ENCODE assay signal across 28 mouse cellular contexts in genomic region chr4:150259577-150259976, GRCm38 (mm10). TPM values are rescaled to one million over a fixed set of nuclear protein-coding genes. Genes with fewer than 3 reads are reported as not detected.
DNase-seq lines count a peak whose midpoint lies in the region; ATAC-seq and TF ChIP-seq lines count a peak whose summit lies in the region.
"Had no signal": no experiment of that assay in that cellular context is flagged by ENCODE, and none has a peak within 500 bp of the region (broad histone marks: within the 10 kb centered on the region; RNA-seq: fewer than 3 reads in every experiment).

No protein-coding gene starts in this region.

- TF ChIP-seq CTCF in layer of hippocampus, adult 2 months (conservative IDR thresholded peaks at IDR 0.05) = no peak

- WGBS in forebrain, embryonic 10.5 days = 96% methylated on average over 7 of the region's 7 CpGs
- WGBS in forebrain, embryonic 14.5 days = 95% methylated on average over 7 of the region's 7 CpGs
- 92% methylated on average over 7 of the region's 7 CpGs for WGBS in midbrain, embryonic 13.5 days
- 94% methylated on average over 7 of the region's 7 CpGs for WGBS in midbrain, embryonic 16.5 days

- ATAC-seq in forebrain, embryonic 14.5 days = no peak
- ATAC-seq in midbrain, embryonic 13.5 days = no peak
- no peak for ATAC-seq in midbrain, embryonic 16.5 days
- ATAC-seq: activated CD4-positive, CD25-positive, alpha-beta regulatory T cell, adult 4 months; CD4-positive, CD25-positive, alpha-beta regulatory T cell, adult 4 months; forebrain, embryonic 13.5 days; forebrain, embryonic 16.5 days; Patski had no signal

- DNase-seq in forebrain, embryonic 10.5 days (ENCODE audit: extremely low spot score, low spot score) = no peak
- no peak for DNase-seq in forebrain, embryonic 14.5 days (ENCODE audit: low spot score)
- no peak for DNase-seq in layer of hippocampus, adult 2 months (ENCODE audit: low spot score in 2 of 2)
- DNase-seq in layer of hippocampus, adult 9-11 months = no peak
- no peak for DNase-seq in cerebellum, postnatal 14 days
- DNase-seq: adrenal gland, adult 8-10 months; adrenal gland, postnatal 14 days; adrenal gland, postnatal 36 days; B cell, adult 2 months; cerebellum, adult 11-12 months; cerebellum, adult 2 months; cerebellum, postnatal 10 days; cerebellum, postnatal 36 days; embryo, embryonic 11 days had no signal

- H3K27ac ChIP-seq in forebrain, embryonic 10.5 days = 0 out of 2 replicates have a peak overlapping the region, but pooled peaks have one; percentile 48
- no peak overlapping the region for H3K27ac ChIP-seq in forebrain, embryonic 14.5 days (ENCODE audit: low read depth, low read length)
- peak overlapping the region; percentile 55; the same call in 1 of the 2 replicates for H3K27ac ChIP-seq in layer of hippocampus, adult 2 months
- peak overlapping the region; percentile 51; the same call in 1 of the 2 replicates for H3K27ac ChIP-seq in midbrain, embryonic 13.5 days
- no peak overlapping the region for H3K27ac ChIP-seq in midbrain, embryonic 16.5 days (ENCODE audit: low read length)
- H3K27ac ChIP-seq: embryonic facial prominence, embryonic 13.5 days; embryonic facial prominence, embryonic 15.5 days had no signal

- no peak overlapping the region for H3K4me2 ChIP-seq in forebrain, embryonic 14.5 days (ENCODE audit: low read length)
- no peak overlapping the region for H3K4me2 ChIP-seq in midbrain, embryonic 13.5 days (replicated peaks)
- no peak overlapping the region for H3K4me2 ChIP-seq in midbrain, embryonic 16.5 days (ENCODE audit: low read length)
- H3K4me2 ChIP-seq: embryonic facial prominence, embryonic 13.5 days; embryonic facial prominence, embryonic 15.5 days; forebrain, embryonic 13.5 days had no signal

- no peaks in the 10 kb centered on the region for H3K9me3 ChIP-seq in forebrain, embryonic 10.5 days
- H3K9me3 ChIP-seq in forebrain, embryonic 14.5 days (replicated peaks; ENCODE audit: control insufficient read depth, low read length) = no peaks in the 10 kb centered on the region
- no peaks in the 10 kb centered on the region for H3K9me3 ChIP-seq in midbrain, embryonic 13.5 days
- no peaks in the 10 kb centered on the region for H3K9me3 ChIP-seq in midbrain, embryonic 16.5 days (replicated peaks; ENCODE audit: control insufficient read depth, low read length, poor library complexity, severe bottlenecking)
- H3K9me3 ChIP-seq: embryonic facial prominence, embryonic 13.5 days; embryonic facial prominence, embryonic 15.5 days; forebrain, embryonic 13.5 days; G1E had no signal

- H3K4me1 ChIP-seq in forebrain, embryonic 10.5 days = peaks cover 46% of the 10 kb centered on the region
- peaks cover 18% of the 10 kb centered on the region for H3K4me1 ChIP-seq in forebrain, embryonic 14.5 days (ENCODE audit: control insufficient read depth, insufficient read depth, low read length)
- peaks cover 38% of the 10 kb centered on the region for H3K4me1 ChIP-seq in midbrain, embryonic 13.5 days (replicated peaks)
- peaks cover 9% of the 10 kb centered on the region; the same call in 1 of the 2 replicates for H3K4me1 ChIP-seq in midbrain, embryonic 16.5 days (ENCODE audit: control insufficient read depth, insufficient read depth, low read length)

- H3K9ac ChIP-seq in forebrain, embryonic 14.5 days (ENCODE audit: low read length) = no peak overlapping the region
- no peak overlapping the region for H3K9ac ChIP-seq in midbrain, embryonic 13.5 days (replicated peaks)
- H3K9ac ChIP-seq in midbrain, embryonic 16.5 days (ENCODE audit: low read depth, low read length) = no peak overlapping the region
- H3K9ac ChIP-seq: embryonic facial prominence, embryonic 13.5 days; embryonic facial prominence, embryonic 15.5 days; forebrain, embryonic 13.5 days had no signal

- peaks cover 41% of the 10 kb centered on the region for H3K36me3 ChIP-seq in forebrain, embryonic 10.5 days (replicated peaks)
- no peaks in the 10 kb centered on the region for H3K36me3 ChIP-seq in forebrain, embryonic 14.5 days (ENCODE audit: control insufficient read depth, insufficient read depth, low read length)
- no peaks in the 10 kb centered on the region for H3K36me3 ChIP-seq in midbrain, embryonic 13.5 days
- no peaks in the 10 kb centered on the region for H3K36me3 ChIP-seq in midbrain, embryonic 16.5 days (ENCODE audit: control insufficient read depth, insufficient read depth, low read length)
- H3K36me3 ChIP-seq: embryonic facial prominence, embryonic 13.5 days; embryonic facial prominence, embryonic 15.5 days had no signal

- H3K4me3 ChIP-seq in forebrain, embryonic 10.5 days = no peak overlapping the region
- no peak overlapping the region for H3K4me3 ChIP-seq in forebrain, embryonic 14.5 days (ENCODE audit: low read depth, low read length)
- H3K4me3 ChIP-seq in layer of hippocampus, adult 2 months = no peak overlapping the region
- no peak overlapping the region for H3K4me3 ChIP-seq in midbrain, embryonic 13.5 days (replicated peaks)
- H3K4me3 ChIP-seq in midbrain, embryonic 16.5 days (ENCODE audit: low read depth, low read length) = no peak overlapping the region
- H3K4me3 ChIP-seq: embryonic facial prominence, embryonic 13.5 days; embryonic facial prominence, embryonic 15.5 days; erythroblast, embryonic 14.5 days; forebrain, embryonic 13.5 days had no signal

- 0 out of 2 replicates have a peak, but pooled peaks cover 3% of the 10 kb centered on the region for H3K27me3 ChIP-seq in forebrain, embryonic 10.5 days (ENCODE audit: poor library complexity, severe bottlenecking)
- no peaks in the 10 kb centered on the region for H3K27me3 ChIP-seq in forebrain, embryonic 14.5 days (replicated peaks; ENCODE audit: control insufficient read depth, insufficient read depth, low read length)
- H3K27me3 ChIP-seq in midbrain, embryonic 13.5 days = no peaks in the 10 kb centered on the region
- H3K27me3 ChIP-seq in midbrain, embryonic 16.5 days (ENCODE audit: control insufficient read depth, insufficient read depth, low read depth, low read length) = no peaks in the 10 kb centered on the region
- H3K27me3 ChIP-seq: CH12.LX; embryonic facial prominence, embryonic 13.5 days; embryonic facial prominence, embryonic 15.5 days; forebrain, embryonic 13.5 days; Patski had no signal

RNA-seq across cellular contexts. Expression of gene Rere, which starts 21.9 kb away (rescaled TPM):
- 26.8 and 31.1 TPM in 2 replicates for polyA plus RNA-seq in forebrain, embryonic 10.5 days (2016; fragmentation: Nextera tagmentation; extraction: Ambion mirVana)
- polyA plus RNA-seq in forebrain, embryonic 14.5 days (2014; fragmentation: Nextera tagmentation; extraction: Ambion mirVana) = 21.2 and 25.1 TPM in 2 replicates
- 100 to 1,000 TPM; 144 to 153 TPM for total RNA-seq in layer of hippocampus, adult 2 months (2021)
- 42.4 and 43.6 TPM in 2 replicates for polyA plus RNA-seq in midbrain, embryonic 13.5 days (2015; fragmentation: Nextera tagmentation; extraction: Ambion mirVana)
- 29.0 and 31.2 TPM in 2 replicates for polyA plus RNA-seq in midbrain, embryonic 16.5 days (2015; fragmentation: Nextera tagmentation; extraction: Ambion mirVana)

RNA-seq across cellular contexts. Expression of gene Eno1, which starts 23.1 kb away (rescaled TPM):
- polyA plus RNA-seq in forebrain, embryonic 10.5 days (2016; fragmentation: Nextera tagmentation; extraction: Ambion mirVana) = 3,430 and 3,707 TPM in 2 replicates
- 958 and 988 TPM in 2 replicates for polyA plus RNA-seq in forebrain, embryonic 14.5 days (2014; fragmentation: Nextera tagmentation; extraction: Ambion mirVana)
- total RNA-seq in layer of hippocampus, adult 2 months (2021) = 100 to 1,000 TPM; 416 to 423 TPM
- polyA plus RNA-seq in midbrain, embryonic 13.5 days (2015; fragmentation: Nextera tagmentation; extraction: Ambion mirVana) = 945 and 955 TPM in 2 replicates
- polyA plus RNA-seq in midbrain, embryonic 16.5 days (2015; fragmentation: Nextera tagmentation; extraction: Ambion mirVana) = 1,096 and 1,142 TPM in 2 replicates

RNA-seq across cellular contexts. Expression of gene Car6, which starts 58.4 kb away (rescaled TPM):
- 0.22 TPM in 1 of 2 replicates, not detected in the other for polyA plus RNA-seq in forebrain, embryonic 10.5 days (2016; fragmentation: Nextera tagmentation; extraction: Ambion mirVana)
- polyA plus RNA-seq in forebrain, embryonic 14.5 days (2014; fragmentation: Nextera tagmentation; extraction: Ambion mirVana) = not detected in 2 replicates
- not detected for total RNA-seq in layer of hippocampus, adult 2 months (2021)
- polyA plus RNA-seq in midbrain, embryonic 13.5 days (2015; fragmentation: Nextera tagmentation; extraction: Ambion mirVana) = not detected in 2 replicates
- polyA plus RNA-seq in midbrain, embryonic 16.5 days (2015; fragmentation: Nextera tagmentation; extraction: Ambion mirVana) = not detected in 2 replicates
- total RNA-seq: CH12.LX; common myeloid progenitor, adult 5-6 weeks; G1E had no signal
- polyA plus RNA-seq: activated CD4-positive, CD25-positive, alpha-beta regulatory T cell, adult 4 months; CD4-positive, CD25-positive, alpha-beta regulatory T cell, adult 4 months; cerebellum, adult 2 months; embryonic facial prominence, embryonic 13.5 days; erythroblast, embryonic 14.5 days; forebrain, embryonic 11.5 days; forebrain, embryonic 13.5 days; forebrain, embryonic 16.5 days; G1E; Patski had no signal

Comparison
In these comparisons a context has a peak if more than half of its experiments do, and no peak if none do; other contexts are left out.
1. H3K27ac ChIP-seq: peak in forebrain, embryonic 10.5 days (single experiment), layer of hippocampus, adult 2 months (single experiment) and midbrain, embryonic 13.5 days (single experiment); none in forebrain, embryonic 14.5 days (single experiment) and midbrain, embryonic 16.5 days (single experiment).